In genomic region chr9:116145231-116145641, GRCm38 (mm10) we compare ENCODE assay signal across 9 mouse cellular contexts. TPM values are rescaled to one million over a fixed set of nuclear protein-coding genes. Genes with fewer than 3 reads are reported as not detected.
DNase-seq lines count a peak whose midpoint lies in the region; ATAC-seq and TF ChIP-seq lines count a peak whose summit lies in the region.
"Had no signal": no experiment of that assay in that cellular context is flagged by ENCODE, and none has a peak within 500 bp of the region (broad histone marks: within the 10 kb centered on the region; RNA-seq: fewer than 3 reads in every experiment).

No protein-coding gene starts in this region.

- peak overlapping the region; percentile 51 for H3K4me3 ChIP-seq in bone marrow macrophage, adult 2 months (ENCODE audit: insufficient read depth, low read length)
- H3K4me3 ChIP-seq: embryonic facial prominence, embryonic 13.5 days; neural tube, embryonic 12.5 days had no signal

- ATAC-seq in CD4-positive, CD25-positive, alpha-beta regulatory T cell, adult 4 months: peak; percentile 92
- peak; percentile 87 for ATAC-seq in inflammation-experienced regulatory T-cells, adult 6 months

- peaks cover 35% of the 10 kb centered on the region for H3K4me1 ChIP-seq in bone marrow macrophage, adult 2 months (ENCODE audit: control insufficient read depth, insufficient read depth, low read length)
- H3K4me1 ChIP-seq: neural tube, embryonic 12.5 days had no signal

- no peak for TF ChIP-seq CTCF in bone marrow macrophage, adult 2 months (IDR thresholded peaks at IDR 0.05; ENCODE audit: low read depth, low read length)

- DNase-seq in lung, postnatal 25 days (ENCODE audit: low spot score): peak; percentile 77
- peak; percentile 71 for DNase-seq in thymus, postnatal 25 days
- no peak for DNase-seq in cerebellum, adult 9-10 months
- no peak for DNase-seq in urinary bladder, postnatal 25 days (ENCODE audit: low spot score)

- peak overlapping the region; percentile 97 for H3K27ac ChIP-seq in bone marrow macrophage, adult 2 months (ENCODE audit: insufficient read depth, low read depth, low read length)
- H3K27ac ChIP-seq: embryonic facial prominence, embryonic 13.5 days; neural tube, embryonic 12.5 days had no signal

- no peak for TF ChIP-seq POLR2A in bone marrow macrophage, adult 2 months (IDR thresholded peaks at IDR 0.05; ENCODE audit: borderline replicate concordance, low read depth, low read length)

RNA-seq across cellular contexts. Expression of gene Tgfbr2, which starts 29.9 kb away (rescaled TPM):
- 10 to 100 TPM; 24.3 to 26.3 TPM for polyA plus RNA-seq in CD4-positive, CD25-positive, alpha-beta regulatory T cell, adult 4 months (2017; shearing (Covaris generic))
- 62.1 and 79.7 TPM in 2 replicates for polyA plus RNA-seq in bone marrow macrophage, adult 2 months (2012; ENCODE audit: insufficient read depth, insufficient read length, missing spikeins)
- 10 to 100 TPM; 24.7 to 31.6 (median 26.3) TPM for polyA plus RNA-seq in inflammation-experienced regulatory T-cells, adult 6 months (2017; shearing (Covaris generic))

Comparison
In these comparisons a context has a peak if more than half of its experiments do, and no peak if none do; other contexts are left out.
1. DNase-seq: peak in lung, postnatal 25 days (single experiment) and thymus, postnatal 25 days (single experiment); none in cerebellum, adult 9-10 months (single experiment) and urinary bladder, postnatal 25 days (single experiment).